Mouse (Mus musculus) lung, postnatal 0 days (tissue): ENCODE measurements around the gene Gm5244.
A peak's percentile ranks its signal among the peaks of the same experiment; 100 is the strongest.

ENCODE experiments used
- CTCF ChIP-seq: IDR thresholded peaks from 2 replicates; pipeline ENCODE4 v1.5.1; 2016; ENCODE audit warnings: antibody characterized with exemption, mild to moderate bottlenecking
- EP300 ChIP-seq: IDR thresholded peaks from 2 replicates; pipeline ENCODE4 v1.6.1; 2016; ENCODE audit warnings: antibody characterized with exemption, mild to moderate bottlenecking, control low read depth

GRCm38 (mm10) chr19:12820383-12820782 is 26.1 kb upstream of the Gm5244 start:
- TF ChIP-seq CTCF (peak; percentile 75), EP300 (no peak)
